11 mouse cellular contexts compared by ENCODE assay signal in the genomic region with DNA sequence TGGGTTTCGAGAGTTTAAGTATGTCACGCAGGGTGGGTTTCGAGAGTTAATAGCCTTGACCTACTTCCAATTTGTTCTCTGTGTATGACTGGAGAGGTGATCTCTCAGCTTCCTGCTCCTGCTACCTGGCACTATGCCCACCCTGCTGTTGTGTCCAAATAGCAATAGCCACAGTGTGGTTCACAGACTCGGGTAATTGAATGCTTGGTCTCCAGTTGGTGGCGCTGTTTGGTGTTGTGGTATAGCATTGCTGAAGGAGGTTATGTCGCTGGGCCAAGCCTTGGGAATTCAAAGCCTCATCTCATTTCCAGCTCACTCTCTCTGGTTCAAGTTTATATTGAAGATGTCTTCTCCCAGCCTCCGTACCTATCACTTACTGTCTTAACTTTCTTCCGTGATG.
A peak's percentile ranks its signal among the peaks of the same experiment; 100 is the strongest.
DNase-seq lines count a peak whose midpoint lies in the region; ATAC-seq and TF ChIP-seq lines count a peak whose summit lies in the region.
"Had no signal": no experiment of that assay in that cellular context is flagged by ENCODE, and none has a peak within 500 bp of the region (broad histone marks: within the 10 kb centered on the region; RNA-seq: fewer than 3 reads in every experiment).

No protein-coding gene starts in this region.

- no peaks in the 10 kb centered on the region for H3K27me3 ChIP-seq in liver, adult 2 months (ENCODE audit: control insufficient read depth, insufficient read depth, low read length)
- no peaks in the 10 kb centered on the region for H3K27me3 ChIP-seq in hindbrain, embryonic 14.5 days (ENCODE audit: control insufficient read depth, insufficient read depth, low read length)
- H3K27me3 ChIP-seq: heart, embryonic 15.5 days; stomach, embryonic 15.5 days had no signal

- H3K4me2 ChIP-seq in hindbrain, embryonic 14.5 days (replicated peaks): no peak overlapping the region
- H3K4me2 ChIP-seq: heart, embryonic 15.5 days; stomach, embryonic 15.5 days had no signal

- TF ChIP-seq POLR2A in liver, adult 2 months (IDR thresholded peaks at IDR 0.05; ENCODE audit: extremely low read depth, insufficient read depth, low read length): no peak

- WGBS in liver, adult 2 months: 75% methylated on average over 8 of the region's 8 CpGs
- WGBS in hindbrain, embryonic 14.5 days: 68% methylated on average over 8 of the region's 8 CpGs

- no peak overlapping the region for H3K27ac ChIP-seq in liver, adult 2 months (replicated peaks; ENCODE audit: insufficient read depth, low read depth, low read length)
- H3K27ac ChIP-seq in hindbrain, embryonic 14.5 days: no peak overlapping the region
- H3K27ac ChIP-seq: heart, embryonic 15.5 days; macrophage; stomach, embryonic 15.5 days had no signal

- no peak overlapping the region for H3K9ac ChIP-seq in liver, adult 2 months (ENCODE audit: low read depth, low read length)
- no peak overlapping the region for H3K9ac ChIP-seq in hindbrain, embryonic 14.5 days
- H3K9ac ChIP-seq: heart, embryonic 15.5 days; stomach, embryonic 15.5 days had no signal

- TF ChIP-seq CTCF in liver, adult 2 months (IDR thresholded peaks at IDR 0.05; ENCODE audit: low read depth, low read length): peak; percentile 36; the same call in 1 of the 2 replicates

- H3K79me2 ChIP-seq in liver, adult 2 months (ENCODE audit: control insufficient read depth, insufficient read depth, low read length): no peaks in the 10 kb centered on the region

- no peaks in the 10 kb centered on the region for H3K9me3 ChIP-seq in hindbrain, embryonic 14.5 days (ENCODE audit: control insufficient read depth, low read length)
- H3K9me3 ChIP-seq: heart, embryonic 15.5 days; stomach, embryonic 15.5 days had no signal

- peak; percentile 20 for DNase-seq in liver, adult 2 months (ENCODE audit: extremely low read depth, low read depth, low spot score)
- no peak for DNase-seq in liver
- peak; percentile 35 for DNase-seq in adrenal gland, postnatal 25 days
- DNase-seq in cerebellum, postnatal 25 days: peak; percentile 79 to 92
- DNase-seq in lung, postnatal 14 days: peak; percentile 51
- DNase-seq in hindbrain, embryonic 14.5 days (ENCODE audit: low spot score): no peak
- no peak for DNase-seq in layer of hippocampus, postnatal 36 days

- no peak for ATAC-seq in hindbrain, embryonic 14.5 days (ENCODE audit: low FRiP score)
- ATAC-seq in granulocyte monocyte progenitor cell, adult 5-6 weeks (replicated peaks; ENCODE audit: poor library complexity, severe bottlenecking): no peak

- H3K36me3 ChIP-seq in liver, adult 2 months (ENCODE audit: control insufficient read depth, insufficient read depth, low read length): no peaks in the 10 kb centered on the region; the same call in 1 of the 2 replicates
- no peaks in the 10 kb centered on the region for H3K36me3 ChIP-seq in hindbrain, embryonic 14.5 days (replicated peaks; ENCODE audit: control insufficient read depth, insufficient read depth)
- H3K36me3 ChIP-seq: heart, embryonic 15.5 days; stomach, embryonic 15.5 days had no signal

- H3K4me1 ChIP-seq in liver, adult 2 months (ENCODE audit: control insufficient read depth, insufficient read depth, low read length): no peaks in the 10 kb centered on the region
- no peaks in the 10 kb centered on the region for H3K4me1 ChIP-seq in hindbrain, embryonic 14.5 days (replicated peaks; ENCODE audit: control insufficient read depth, insufficient read depth, low read length)
- H3K4me1 ChIP-seq: heart, embryonic 15.5 days had no signal

- H3K4me3 ChIP-seq in liver, adult 2 months (ENCODE audit: insufficient read depth, low read depth, low read length): no peak overlapping the region
- no peak overlapping the region for H3K4me3 ChIP-seq in hindbrain, embryonic 14.5 days (replicated peaks; ENCODE audit: low read length)
- H3K4me3 ChIP-seq: heart, embryonic 15.5 days; stomach, embryonic 15.5 days had no signal

Comparison
In these comparisons a context has a peak if more than half of its experiments do, and no peak if none do; other contexts are left out.
1. DNase-seq: peak in liver, adult 2 months (single experiment), adrenal gland, postnatal 25 days (single experiment), cerebellum, postnatal 25 days (2 of 2) and lung, postnatal 14 days (single experiment); none in liver (single experiment), hindbrain, embryonic 14.5 days (single experiment) and layer of hippocampus, postnatal 36 days (0 of 2).